Mouse (Mus musculus): ENCODE measurements around the gene Tor1b. TPM values are rescaled to one million over a fixed set of nuclear protein-coding genes. Genes with fewer than 3 reads are reported as not detected.

Gene Tor1b
- polyA plus RNA-seq, 1 experiment: 13.7 TPM

DNA sequence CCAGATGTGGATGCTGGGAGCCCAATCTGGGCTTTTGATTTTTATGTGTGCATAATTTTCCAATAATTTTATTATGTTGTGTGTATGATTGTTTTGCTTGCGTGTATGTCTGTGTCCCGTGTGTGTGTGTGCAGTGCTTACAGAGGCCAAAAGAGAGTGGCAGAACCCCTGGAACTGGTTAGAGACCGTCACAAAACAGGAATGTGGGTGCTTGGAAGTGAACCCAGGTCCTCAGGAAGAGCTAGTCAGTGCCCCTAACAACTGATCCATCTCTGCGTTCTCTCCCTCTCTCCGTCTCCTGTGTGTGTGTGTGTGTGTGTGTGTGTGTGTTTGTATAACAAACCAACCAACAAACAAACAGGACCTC lies 319 bp upstream of the Tor1b start:
- Histone ChIP-seq H3K27ac (replicated peaks; ENCODE audit: low read depth, low read length) (peak overlapping the region; percentile 63), H3K4me3 (ENCODE audit: insufficient read depth, low read depth, low read length) (peak overlapping the region; percentile 88), H3K4me1 (ENCODE audit: control insufficient read depth, insufficient read depth, insufficient read length, low read length) (peaks cover 3% of the 10 kb centered on the region; the same call in 1 of the 2 replicates)

DNA sequence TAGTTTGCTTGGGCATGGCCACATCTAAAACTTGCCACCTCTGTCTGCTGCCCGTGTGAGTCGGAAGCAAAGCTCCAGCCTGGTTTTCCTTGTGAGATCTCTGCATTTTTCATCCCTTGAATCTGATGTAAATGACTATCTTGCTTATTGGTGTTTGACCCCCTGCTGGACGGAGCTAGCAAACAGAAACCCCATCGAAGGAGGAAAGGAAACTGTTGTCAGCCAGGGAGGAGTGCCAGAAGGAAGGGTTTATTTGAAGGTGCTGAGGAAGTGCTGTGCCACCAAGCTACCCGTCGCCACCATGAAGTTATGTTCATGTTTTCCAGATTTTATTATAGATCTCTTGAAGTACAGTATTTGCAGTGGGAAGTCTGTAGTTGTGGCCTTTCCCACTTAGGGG lies 2.0 kb downstream of the Tor1b start:
- H3K4me3 ChIP-seq (ENCODE audit: insufficient read depth, low read depth, low read length): no peak overlapping the region
- H3K27ac ChIP-seq (replicated peaks; ENCODE audit: low read depth, low read length): no peak overlapping the region
- H3K4me1 ChIP-seq (ENCODE audit: control insufficient read depth, insufficient read depth, insufficient read length, low read length): peaks cover 3% of the 10 kb centered on the region; the same call in 1 of the 2 replicates

DNA sequence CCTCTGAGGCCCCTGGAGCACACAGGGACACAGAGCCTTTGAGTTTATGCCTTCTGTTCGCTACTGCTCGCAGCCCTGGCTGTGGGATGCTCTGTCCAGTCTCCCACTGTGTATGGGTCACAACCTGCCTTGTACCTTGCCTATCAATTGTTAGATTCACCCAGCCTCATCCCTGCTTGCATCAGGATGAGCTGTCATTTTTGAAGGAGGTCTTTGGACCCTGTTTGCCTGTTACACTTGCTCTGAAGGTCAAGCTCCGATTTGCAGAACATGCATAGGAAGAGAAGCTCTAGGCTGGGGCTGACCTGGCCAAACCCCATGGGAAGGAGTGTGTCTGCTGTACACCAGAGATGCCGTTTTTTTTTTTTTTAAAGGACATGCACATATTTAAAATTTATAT lies 4.8 kb downstream of the Tor1b start:
- H3K4me3 ChIP-seq (ENCODE audit: insufficient read depth, low read depth, low read length): no peak overlapping the region
- peaks cover under 1% of the 10 kb centered on the region; the same call in 1 of the 2 replicates for H3K4me1 ChIP-seq (ENCODE audit: control insufficient read depth, insufficient read depth, insufficient read length, low read length)
- no peak overlapping the region for H3K27ac ChIP-seq (replicated peaks; ENCODE audit: low read depth, low read length)

DNA sequence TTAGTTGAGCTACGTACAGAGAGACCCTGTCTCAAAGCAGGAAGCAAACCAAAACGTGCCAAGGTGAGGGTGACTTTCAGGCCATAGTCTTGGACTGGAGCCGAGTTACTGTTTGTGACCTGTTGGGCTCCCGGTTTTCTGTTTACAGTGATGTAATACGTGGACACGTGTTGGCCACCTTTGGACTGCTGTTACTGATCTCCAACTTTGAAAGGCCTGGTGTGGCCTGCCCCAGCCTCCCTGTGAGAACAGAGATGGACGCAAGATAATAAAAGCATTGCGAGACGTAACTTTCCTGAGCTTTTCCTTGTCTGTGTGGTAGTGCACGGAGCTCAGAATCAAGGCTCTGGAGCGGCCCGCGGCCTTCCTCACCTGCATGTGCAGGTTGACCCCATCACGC lies 6.0 kb downstream of the Tor1b start:
- Histone ChIP-seq H3K4me3 (ENCODE audit: insufficient read depth, low read depth, low read length) (no peak overlapping the region), H3K27ac (replicated peaks; ENCODE audit: low read depth, low read length) (no peak overlapping the region), H3K4me1 (ENCODE audit: control insufficient read depth, insufficient read depth, insufficient read length, low read length) (no peaks in the 10 kb centered on the region)

DNA sequence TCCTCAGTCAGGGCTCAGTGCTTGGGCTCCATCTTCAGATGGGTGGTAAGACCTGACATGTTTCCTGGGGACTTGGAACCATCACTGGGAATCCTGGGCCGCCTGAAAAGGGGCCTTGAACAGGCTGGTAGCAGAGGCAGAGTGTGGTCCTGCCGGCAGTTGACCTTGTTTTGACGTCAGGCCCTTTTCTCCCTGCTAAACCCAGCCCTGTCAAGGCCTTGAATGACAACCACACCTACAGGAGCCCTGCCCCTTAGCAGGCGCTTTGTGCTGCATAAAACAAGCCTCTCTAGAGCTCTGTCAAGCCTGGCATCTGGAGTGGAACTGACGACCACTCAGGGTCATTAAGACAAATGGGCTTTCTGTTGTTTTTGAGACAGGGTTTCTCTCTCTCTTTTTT lies 7.1 kb downstream of the Tor1b start:
- Histone ChIP-seq H3K27ac (replicated peaks; ENCODE audit: low read depth, low read length) (no peak overlapping the region), H3K4me1 (ENCODE audit: control insufficient read depth, insufficient read depth, insufficient read length, low read length) (no peaks in the 10 kb centered on the region), H3K4me3 (ENCODE audit: insufficient read depth, low read depth, low read length) (no peak overlapping the region)

DNA sequence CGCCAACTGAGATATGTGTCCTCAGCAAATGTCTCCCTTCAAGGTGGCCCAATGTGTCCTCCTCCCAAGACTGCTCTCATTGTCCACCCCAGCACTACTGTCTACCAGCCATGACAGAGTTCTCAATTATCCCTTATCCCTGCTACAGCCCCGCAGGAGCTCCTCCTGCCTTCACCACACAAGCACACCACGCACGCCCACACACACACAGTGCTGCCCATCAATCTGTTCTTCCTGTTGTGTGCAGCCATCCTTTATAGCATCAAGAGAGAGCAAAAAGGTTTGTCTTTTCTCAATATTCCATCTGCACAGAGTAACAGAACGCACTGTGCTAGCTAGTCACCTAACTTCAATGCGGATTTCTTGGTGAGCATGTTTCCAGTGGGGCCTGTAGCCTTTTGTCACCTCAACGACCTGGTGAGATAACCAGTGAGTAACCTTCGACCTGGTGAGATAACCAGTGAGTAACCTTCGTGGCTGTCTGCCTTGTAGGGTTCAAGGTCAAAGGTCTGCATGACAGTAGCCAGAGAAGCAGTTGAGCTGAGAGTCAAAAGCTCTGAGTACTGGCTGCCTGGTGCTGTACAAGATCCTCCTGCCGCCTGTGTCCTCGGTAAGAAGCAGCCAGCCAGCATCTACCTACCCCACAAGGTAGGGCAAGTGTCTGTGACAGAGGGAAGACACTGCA lies 10.0 kb downstream of the Tor1b start:
- Histone ChIP-seq H3K4me1 (ENCODE audit: control insufficient read depth, insufficient read depth, insufficient read length, low read length) (peaks cover 4% of the 10 kb centered on the region; the same call in 1 of the 2 replicates), H3K4me3 (ENCODE audit: insufficient read depth, low read depth, low read length) (no peak overlapping the region), H3K27ac (replicated peaks; ENCODE audit: low read depth, low read length) (no peak overlapping the region)

DNA sequence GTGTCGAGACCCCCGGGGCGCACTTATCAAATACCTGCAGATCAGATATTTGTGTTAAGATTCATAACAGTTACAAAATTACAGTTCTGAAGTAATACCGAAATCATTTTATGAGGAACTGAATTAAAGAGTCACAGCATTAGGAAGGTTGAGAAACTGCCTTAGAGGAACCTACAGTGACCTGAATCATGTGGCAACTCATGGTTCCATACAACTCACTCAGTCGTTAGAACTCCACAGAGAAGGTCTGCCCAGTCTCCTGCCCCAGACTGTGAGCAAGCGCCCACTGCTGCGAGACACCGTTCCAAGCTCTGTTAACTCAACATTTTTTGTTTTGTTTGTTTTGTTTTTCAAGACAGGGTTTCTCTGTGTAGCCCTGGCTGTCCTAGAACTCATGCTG lies 12.9 kb downstream of the Tor1b start:
- Histone ChIP-seq H3K4me3 (ENCODE audit: insufficient read depth, low read depth, low read length) (no peak overlapping the region), H3K27ac (replicated peaks; ENCODE audit: low read depth, low read length) (no peak overlapping the region), H3K4me1 (ENCODE audit: control insufficient read depth, insufficient read depth, insufficient read length, low read length) (peaks cover 4% of the 10 kb centered on the region; the same call in 1 of the 2 replicates)

DNA sequence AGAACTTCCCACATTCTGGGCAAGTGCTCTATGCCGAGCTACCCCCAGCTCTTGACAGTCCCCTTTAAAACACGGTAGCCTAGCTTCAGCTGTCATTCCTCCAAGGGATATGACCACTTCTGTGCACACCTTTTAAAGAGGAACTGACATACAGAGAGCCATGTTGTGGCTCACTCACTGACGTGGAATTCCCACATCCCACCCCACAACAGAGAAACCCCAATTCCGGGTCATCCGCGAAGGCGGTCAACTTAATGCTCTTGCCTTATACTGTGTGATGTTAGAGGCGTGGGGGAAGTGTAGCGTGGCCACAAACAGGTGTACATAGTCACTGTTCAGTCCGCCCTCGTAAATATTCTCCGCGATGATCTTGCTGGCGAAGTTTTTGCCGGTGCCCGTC lies 14.1 kb downstream of the Tor1b start:
- H3K27ac ChIP-seq (replicated peaks; ENCODE audit: low read depth, low read length): no peak overlapping the region

DNA sequence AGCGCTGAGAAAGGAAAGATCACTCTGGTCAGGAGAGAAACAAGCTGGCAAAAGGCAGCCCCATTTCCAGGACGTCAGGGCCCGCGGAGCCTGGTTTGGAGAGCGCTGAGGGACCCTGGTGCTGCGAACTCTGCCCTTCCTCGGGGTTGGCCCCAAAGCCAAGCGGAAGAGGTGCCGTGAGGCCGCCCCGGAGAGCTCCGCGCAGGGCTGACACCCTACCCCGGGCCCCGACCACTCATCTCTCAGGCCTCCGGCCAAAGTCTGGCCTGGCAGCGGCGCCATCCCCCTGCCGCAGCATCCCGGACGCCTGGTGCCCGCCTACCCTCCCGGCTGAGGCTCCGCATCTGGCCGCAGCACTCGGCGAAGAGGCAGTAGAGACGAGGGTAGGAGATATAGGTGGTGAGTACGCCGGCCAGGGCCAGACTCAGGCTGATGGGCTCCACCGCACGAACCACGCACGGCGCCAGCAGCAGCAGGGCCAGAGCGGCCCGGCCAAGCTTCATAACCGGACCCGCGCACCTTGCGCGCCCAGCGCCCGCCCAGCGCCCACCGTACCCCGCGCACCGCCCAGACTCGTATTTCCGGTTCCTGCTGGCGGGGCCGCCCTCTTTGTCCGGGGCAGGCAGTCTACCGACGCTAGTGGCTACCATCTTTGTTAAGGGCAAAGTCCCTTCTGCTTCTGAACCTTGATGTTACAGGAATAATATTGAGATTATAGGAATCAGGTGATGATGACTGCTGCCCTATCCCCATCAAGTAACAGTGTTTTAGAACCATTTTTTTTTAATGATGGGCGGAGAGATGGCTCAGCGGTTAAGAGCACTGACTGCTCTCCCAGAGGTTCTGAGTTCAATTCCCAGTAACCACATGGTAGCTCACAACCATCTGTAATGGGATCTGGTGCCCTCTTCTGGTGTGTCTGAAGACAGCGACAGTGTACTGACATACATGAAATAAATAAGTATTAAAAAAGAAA lies 14.9 kb downstream of the Tor1b start, which contains the start of gene Tor1a:
Gene Tor1a (minus strand): TSS at position 582 of the 976 bp plus-strand sequence.
- peaks cover 4% of the 10 kb centered on the region; the same call in 1 of the 2 replicates for H3K4me1 ChIP-seq (ENCODE audit: control insufficient read depth, insufficient read depth, insufficient read length, low read length)
- peak within 1 kb of the TSS; percentile 23; the same call in 1 of the 2 replicates for H3K27ac ChIP-seq (replicated peaks; ENCODE audit: low read depth, low read length)

More for the DNA sequence above, 14.1 kb downstream of the Tor1b start:
- peak overlapping the region; percentile 92 for H3K4me3 ChIP-seq (ENCODE audit: insufficient read depth, low read depth, low read length)
- H3K4me1 ChIP-seq (ENCODE audit: control insufficient read depth, insufficient read depth, insufficient read length, low read length): peaks cover 4% of the 10 kb centered on the region; the same call in 1 of the 2 replicates

DNA sequence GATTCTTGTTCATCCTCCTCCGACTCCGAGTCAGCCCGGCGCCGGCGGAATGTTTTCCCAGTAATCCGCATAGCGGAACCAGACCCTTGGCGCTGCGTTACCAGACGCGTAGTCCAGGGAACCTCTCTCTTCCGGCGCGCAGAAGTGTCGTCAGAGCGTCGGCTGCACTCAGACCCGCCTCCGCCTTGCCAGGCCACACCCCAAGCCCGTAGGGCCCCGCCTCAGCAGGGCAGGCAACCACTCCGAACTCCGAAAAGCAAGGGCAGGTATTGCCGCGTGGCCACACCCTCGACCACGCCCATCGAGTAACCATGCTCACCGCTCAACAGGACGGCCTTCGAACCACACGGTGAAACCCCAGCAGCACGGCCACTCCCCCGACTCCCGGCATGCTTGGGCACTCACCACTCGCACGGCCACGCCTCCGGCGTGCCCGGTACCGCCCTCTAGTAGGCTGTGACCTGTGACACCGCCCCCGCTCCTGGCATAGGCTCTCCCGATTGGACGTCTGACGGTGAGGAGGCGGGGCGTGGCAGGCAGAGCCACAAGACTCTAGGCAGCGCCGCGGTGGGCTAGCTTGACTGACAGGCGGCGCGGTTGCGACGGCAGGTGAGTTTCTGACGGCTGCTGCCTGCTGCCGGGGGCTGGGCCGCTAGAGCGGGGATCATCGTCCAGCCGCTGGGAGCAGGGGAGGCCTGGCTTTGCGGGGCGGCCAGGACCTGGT lies 29.2 kb downstream of the Tor1b start, which contains the start of the genes BC005624 and Usp20:
Gene BC005624 (minus strand): TSS at position 412 of the 724 bp plus-strand sequence.
Gene Usp20 (plus strand): TSS at position 490 of the 724 bp plus-strand sequence.
- H3K4me3 ChIP-seq (ENCODE audit: insufficient read depth, low read depth, low read length): peak within 1 kb of the TSS; percentile 75
- H3K27ac ChIP-seq (replicated peaks; ENCODE audit: low read depth, low read length): no peak within 1 kb of the TSS
- H3K4me1 ChIP-seq (ENCODE audit: control insufficient read depth, insufficient read depth, insufficient read length, low read length): no peaks in the 10 kb centered on the region

More for the DNA sequence above, 14.9 kb downstream of the Tor1b start, which contains the start of gene Tor1a:
- H3K4me3 ChIP-seq (ENCODE audit: insufficient read depth, low read depth, low read length): peak within 1 kb of the TSS; percentile 92

DNA sequence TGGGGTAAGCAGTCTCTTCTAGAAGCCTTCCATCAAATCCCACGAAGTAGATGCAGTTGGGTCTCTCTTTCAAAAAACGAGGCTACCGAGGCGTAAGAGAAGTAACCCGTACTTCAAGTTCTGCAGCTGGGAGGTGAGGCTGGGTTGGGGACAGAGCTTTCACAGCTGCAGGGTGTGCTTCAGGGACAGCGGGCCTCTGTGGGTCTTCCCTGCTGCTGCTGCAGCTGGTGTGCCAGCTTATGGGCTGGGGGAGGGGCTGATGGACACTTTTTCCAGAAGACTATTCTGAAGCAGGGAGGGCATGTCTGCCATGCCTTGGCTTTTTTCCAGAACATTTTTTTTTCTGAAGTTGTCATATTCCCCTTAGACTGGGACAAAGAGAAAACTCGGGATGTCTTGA lies 30.3 kb downstream of the Tor1b start:
- Histone ChIP-seq H3K4me3 (ENCODE audit: insufficient read depth, low read depth, low read length) (0 out of 2 replicates have a peak overlapping the region, but pooled peaks have one; percentile 63), H3K4me1 (ENCODE audit: control insufficient read depth, insufficient read depth, insufficient read length, low read length) (no peaks in the 10 kb centered on the region), H3K27ac (replicated peaks; ENCODE audit: low read depth, low read length) (no peak overlapping the region)

DNA sequence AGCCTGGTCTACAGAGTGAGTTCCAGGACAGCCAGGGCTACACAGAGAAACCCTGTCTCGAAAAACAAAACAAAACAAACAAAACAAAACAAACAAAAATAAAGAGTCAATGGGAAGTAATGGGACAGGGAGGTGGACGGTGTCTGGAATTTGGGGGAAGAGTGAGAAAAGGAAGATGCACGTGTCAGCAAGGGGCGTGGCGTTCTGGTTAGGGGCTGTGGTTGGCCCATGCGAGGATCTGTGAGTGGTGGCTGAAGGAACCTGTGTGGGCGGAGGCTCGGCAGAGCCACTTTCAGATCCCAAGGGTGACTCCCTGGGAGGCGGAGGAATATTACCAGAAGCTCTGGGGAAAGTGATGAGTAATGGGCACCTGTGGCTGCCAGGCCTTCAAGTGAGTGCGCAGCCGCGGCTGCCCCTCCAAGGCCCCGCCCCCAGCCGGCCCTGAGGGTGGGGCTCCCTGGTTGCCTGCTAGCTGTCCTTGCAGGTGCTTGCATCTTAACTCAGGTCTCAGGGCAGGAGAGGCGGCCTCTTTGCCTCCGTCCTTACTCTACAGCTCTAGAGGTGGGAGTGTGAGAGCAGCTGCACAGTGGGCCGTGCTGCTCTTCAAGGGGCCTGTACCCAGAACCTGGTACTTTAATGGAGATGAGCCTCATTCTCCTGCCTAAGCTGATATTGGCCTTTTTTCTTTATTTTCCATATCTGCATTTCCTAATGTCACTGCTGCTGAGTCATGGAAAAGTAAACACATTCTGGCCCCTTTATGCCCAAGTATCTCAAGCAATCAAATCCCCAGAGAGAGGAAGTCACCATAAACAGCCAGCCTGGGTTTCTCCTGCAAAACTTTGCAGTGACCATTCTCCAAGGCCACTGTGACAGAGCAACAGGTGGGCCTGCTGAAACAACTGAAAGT lies 32.6 kb downstream of the Tor1b start:
- Histone ChIP-seq H3K27ac (replicated peaks; ENCODE audit: low read depth, low read length) (no peak overlapping the region), H3K4me3 (ENCODE audit: insufficient read depth, low read depth, low read length) (no peak overlapping the region), H3K4me1 (ENCODE audit: control insufficient read depth, insufficient read depth, insufficient read length, low read length) (no peaks in the 10 kb centered on the region)

DNA sequence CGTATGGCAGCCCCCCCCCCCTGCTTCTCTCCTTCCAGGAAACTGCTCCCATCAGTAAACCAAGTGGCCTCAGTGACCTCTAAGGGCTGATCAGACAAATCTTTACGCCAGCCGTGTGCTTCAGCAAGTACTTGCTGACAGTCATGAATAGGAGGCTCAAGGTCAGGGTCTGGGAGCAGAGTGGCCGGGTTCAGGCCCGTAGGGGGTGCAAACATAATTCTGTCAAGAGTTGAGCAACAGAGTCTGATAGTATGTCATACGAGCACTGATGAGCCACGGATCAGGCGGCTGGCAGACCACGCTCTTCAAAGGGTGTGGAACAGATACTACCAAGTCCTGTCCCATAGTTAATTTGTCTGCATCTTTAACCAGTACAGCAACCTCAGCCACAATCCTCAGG lies 37.5 kb downstream of the Tor1b start:
- H3K4me1 ChIP-seq (ENCODE audit: control insufficient read depth, insufficient read depth, insufficient read length, low read length): peaks cover 2% of the 10 kb centered on the region; the same call in 1 of the 2 replicates
- H3K4me3 ChIP-seq (ENCODE audit: insufficient read depth, low read depth, low read length): no peak overlapping the region

DNA sequence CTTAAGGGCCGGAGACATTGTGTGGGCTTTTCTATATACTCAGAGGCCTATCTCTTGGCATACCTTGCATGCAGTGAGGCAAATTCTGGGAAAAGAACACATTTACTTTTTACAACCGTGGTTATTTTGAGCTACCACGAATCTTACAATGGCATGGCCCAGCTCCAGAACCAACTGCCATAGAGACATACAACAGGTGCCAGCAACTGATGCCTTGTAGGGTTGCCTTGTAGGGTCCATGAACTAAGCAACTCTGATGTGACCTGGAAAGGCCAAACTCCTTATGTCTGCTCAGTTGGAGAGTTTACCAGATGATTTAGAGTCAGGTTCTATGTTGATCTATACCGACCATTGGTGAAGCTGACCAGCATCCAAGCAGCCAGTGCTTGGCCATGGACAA lies 42.1 kb downstream of the Tor1b start:
- Histone ChIP-seq H3K4me1 (ENCODE audit: control insufficient read depth, insufficient read depth, insufficient read length, low read length) (peaks cover 5% of the 10 kb centered on the region), H3K4me3 (ENCODE audit: insufficient read depth, low read depth, low read length) (no peak overlapping the region), H3K27ac (replicated peaks; ENCODE audit: low read depth, low read length) (no peak overlapping the region)

More for the DNA sequence above, 37.5 kb downstream of the Tor1b start:
- H3K27ac ChIP-seq (replicated peaks; ENCODE audit: low read depth, low read length): no peak overlapping the region
